Mouse (Mus musculus) MEL (cell line): Measurements from ENCODE around the gene Hoxd13. TPM values are rescaled to one million over a fixed set of nuclear protein-coding genes. Genes with fewer than 3 reads are reported as not detected.
A peak's percentile ranks its signal among the peaks of the same experiment; 100 is the strongest.

Experiments used
- DNase-seq: peaks from one replicate; pipeline ENCODE4 v3.0.0; 2011; ENCODE audit warnings: low read depth, low spot score
- H3K27ac ChIP-seq: 2 replicates; pipeline ENCODE4 v1.5.1; 2012; ENCODE audit warnings: low read depth, mild to moderate bottlenecking, control low read depth, low read length, moderate library complexity; ENCODE audit not compliant: control insufficient read depth
- H3K27me3 ChIP-seq, 2 experiments: fragments of 150-350 bp in 1 of 2; sonication (generic) in 1 of 2; 2 replicates each; pipeline ENCODE4 v1.6.1; 2012; ENCODE audit warnings: low read length in 2 of 2, mild to moderate bottlenecking in 2 of 2, improper control_type of control experiment in 1 of 2, moderate library complexity in 1 of 2; ENCODE audit not compliant: insufficient read depth in 2 of 2, control insufficient read depth in 1 of 2
- H3K36me3 ChIP-seq, 2 experiments: 2 replicates each; pipeline ENCODE4 v1.6.1; 2012 to 2014; ENCODE audit warnings: low read length in 2 of 2, improper control_type of control experiment in 1 of 2, inconsistent platforms in 1 of 2, mild to moderate bottlenecking in 1 of 2; ENCODE audit not compliant: insufficient read depth in 2 of 2, control insufficient read depth in 1 of 2
- H3K4me1 ChIP-seq, 2 experiments: fragments of 150-350 bp in 1 of 2; sonication (generic) in 1 of 2; 2 replicates each; pipeline ENCODE4 v1.6.1; 2012; ENCODE audit warnings: low read length in 2 of 2, improper control_type of control experiment in 1 of 2, mild to moderate bottlenecking in 1 of 2; ENCODE audit not compliant: insufficient read depth in 2 of 2, control insufficient read depth in 1 of 2
- H3K4me3 ChIP-seq, 2 experiments: fragments of 150-350 bp in 1 of 2; sonication (generic) in 1 of 2; 2 replicates each; pipeline ENCODE4 v1.5.1; 2012; ENCODE audit warnings: low read depth in 2 of 2, low read length in 2 of 2, mild to moderate bottlenecking in 2 of 2, moderate library complexity in 2 of 2, control low read depth in 1 of 2, improper control_type of control experiment in 1 of 2; ENCODE audit not compliant: control insufficient read depth in 1 of 2, insufficient read depth in 1 of 2
- H3K79me2 ChIP-seq: 2 replicates; pipeline ENCODE4 v1.6.1; 2012; ENCODE audit warnings: mild to moderate bottlenecking, low read length, moderate library complexity; ENCODE audit not compliant: control insufficient read depth, poor library complexity, insufficient read depth
- H3K9ac ChIP-seq: 2 replicates; pipeline ENCODE4 v1.6.1; 2012; ENCODE audit warnings: low read depth, mild to moderate bottlenecking, control low read depth, low read length, moderate library complexity; ENCODE audit not compliant: control insufficient read depth, poor library complexity, severe bottlenecking
- H3K9me3 ChIP-seq: fragments of 150-350 bp; sonication (generic); replicated peaks from 2 replicates; pipeline ENCODE4 v1.6.1; 2012; ENCODE audit warnings: mild to moderate bottlenecking, low read length, improper control_type of control experiment, moderate library complexity; ENCODE audit not compliant: insufficient read depth
- BHLHE40 ChIP-seq: IDR thresholded peaks from 2 replicates; pipeline ENCODE4 v1.6.1; 2012; ENCODE audit warnings: low read depth, mild to moderate bottlenecking, inconsistent platforms, low read length, improper control_type of control experiment, borderline replicate concordance
- CTCF ChIP-seq, 3 experiments: IDR thresholded peaks in 2 of 3; conservative IDR thresholded peaks in 1 of 3; 2 replicates each; pipeline ENCODE4 v1.5.1; 2011 to 2012; ENCODE audit warnings: low read length in 3 of 3, low read depth in 2 of 3, mild to moderate bottlenecking in 2 of 3, improper control_type of control experiment in 1 of 3, inconsistent platforms in 1 of 3, mixed read lengths in 1 of 3, moderate library complexity in 1 of 3; ENCODE audit not compliant: control insufficient read depth in 1 of 3, insufficient read depth in 1 of 3, poor library complexity in 1 of 3, severe bottlenecking in 1 of 3
- ELF1 ChIP-seq: IDR thresholded peaks from 2 replicates; pipeline ENCODE4 v1.6.1; 2014; ENCODE audit warnings: low read depth, mild to moderate bottlenecking, inconsistent platforms, low read length, improper control_type of control experiment, moderate library complexity
- GATA1 ChIP-seq: IDR thresholded peaks from 2 replicates; pipeline ENCODE4 v1.6.1; 2011; ENCODE audit warnings: low read depth, low read length, improper control_type of control experiment
- HCFC1 ChIP-seq: IDR thresholded peaks from 2 replicates; pipeline ENCODE4 v1.6.1; 2012; ENCODE audit warnings: low read depth, mild to moderate bottlenecking, inconsistent platforms, low read length, improper control_type of control experiment, moderate library complexity
- JUND ChIP-seq: IDR thresholded peaks from 2 replicates; pipeline ENCODE4 v1.6.1; 2011; ENCODE audit warnings: low read depth, mild to moderate bottlenecking, improper control_type of control experiment, low read length
- MAFK ChIP-seq: IDR thresholded peaks from 2 replicates; pipeline ENCODE4 v1.6.1; 2011; ENCODE audit warnings: low read depth, mild to moderate bottlenecking, low read length, improper control_type of control experiment, borderline replicate concordance
- MAZ ChIP-seq: IDR thresholded peaks from 2 replicates; pipeline ENCODE4 v1.6.1; 2012; ENCODE audit warnings: low read depth, mild to moderate bottlenecking, inconsistent platforms, low read length, improper control_type of control experiment
- MEF2A ChIP-seq: IDR thresholded peaks from 2 replicates; pipeline ENCODE4 v1.6.1; 2014; ENCODE audit warnings: low read depth, mild to moderate bottlenecking, inconsistent platforms, low read length, improper control_type of control experiment; ENCODE audit not compliant: poor library complexity, insufficient replicate concordance, severe bottlenecking; ENCODE audit errors: extremely low read depth
- NRF1 ChIP-seq: IDR thresholded peaks from 2 replicates; pipeline ENCODE4 v1.6.1; 2014; ENCODE audit warnings: low read depth, mild to moderate bottlenecking, inconsistent platforms, low read length, improper control_type of control experiment, moderate library complexity; ENCODE audit not compliant: poor library complexity, insufficient read depth, severe bottlenecking
- POLR2AphosphoS2 ChIP-seq: IDR thresholded peaks from 2 replicates; pipeline ENCODE4 v1.6.1; 2011; ENCODE audit warnings: low read length, improper control_type of control experiment
- POLR2AphosphoS5 ChIP-seq: IDR thresholded peaks from 2 replicates; pipeline ENCODE4 v1.6.1; 2012; ENCODE audit warnings: low read depth, borderline replicate concordance, mild to moderate bottlenecking, inconsistent platforms, low read length, moderate library complexity, mixed read lengths
- TAL1 ChIP-seq: IDR thresholded peaks from 2 replicates; pipeline ENCODE4 v1.6.1; 2012; ENCODE audit warnings: mild to moderate bottlenecking, inconsistent platforms, low read length, moderate library complexity, mixed read lengths
- TCF12 ChIP-seq: IDR thresholded peaks from 2 replicates; pipeline ENCODE4 v1.6.1; 2014; ENCODE audit warnings: low read depth, mild to moderate bottlenecking, inconsistent platforms, low read length, improper control_type of control experiment, moderate library complexity
- UBTF ChIP-seq: IDR thresholded peaks from 2 replicates; pipeline ENCODE4 v1.6.1; 2012; ENCODE audit warnings: low read depth, mild to moderate bottlenecking, inconsistent platforms, low read length, improper control_type of control experiment, moderate library complexity, borderline replicate concordance; ENCODE audit not compliant: insufficient read depth
- USF1 ChIP-seq: IDR thresholded peaks from 2 replicates; pipeline ENCODE4 v1.6.1; 2014; ENCODE audit warnings: low read depth, mild to moderate bottlenecking, inconsistent platforms, low read length, improper control_type of control experiment, moderate library complexity
- ZC3H11A ChIP-seq: IDR thresholded peaks from 2 replicates; pipeline ENCODE4 v1.6.1; 2012; ENCODE audit warnings: low read depth, mild to moderate bottlenecking, inconsistent platforms, low read length, improper control_type of control experiment
- ZKSCAN1 ChIP-seq: IDR thresholded peaks from 2 replicates; pipeline ENCODE4 v1.6.1; 2012; ENCODE audit warnings: low read depth, mild to moderate bottlenecking, inconsistent platforms, low read length, improper control_type of control experiment, moderate library complexity
- ZNF384 ChIP-seq: IDR thresholded peaks from 2 replicates; pipeline ENCODE4 v1.6.1; 2012; ENCODE audit warnings: low read depth, mild to moderate bottlenecking, inconsistent platforms, low read length, improper control_type of control experiment
- polyA plus RNA-seq, 2 experiments: library from polyadenylated mRNA; stranded (reverse) in 1 of 2; unstranded in 1 of 2; fragments of >175 nt in 1 of 2; fragments of >200 nt in 1 of 2; gene quantifications; 2 replicates each; pipeline versions ENCODE4 v1.2.1 to v1.2.4; 2012; ENCODE audit warnings: low replicate concordance in 2 of 2, low read depth in 1 of 2; ENCODE audit not compliant: insufficient read length in 2 of 2, insufficient read depth in 1 of 2, missing spikeins in 1 of 2
- total RNA-seq: library from RNA; depleted of rRNA; stranded (reverse); fragments of 300-350 nt; gene quantifications from 2 replicates; pipeline ENCODE4 v1.2.3, GENCODE M21; 2012

Hoxd13 gene
- total and polyA plus RNA-seq, 3 experiments, result not detected

DNA sequence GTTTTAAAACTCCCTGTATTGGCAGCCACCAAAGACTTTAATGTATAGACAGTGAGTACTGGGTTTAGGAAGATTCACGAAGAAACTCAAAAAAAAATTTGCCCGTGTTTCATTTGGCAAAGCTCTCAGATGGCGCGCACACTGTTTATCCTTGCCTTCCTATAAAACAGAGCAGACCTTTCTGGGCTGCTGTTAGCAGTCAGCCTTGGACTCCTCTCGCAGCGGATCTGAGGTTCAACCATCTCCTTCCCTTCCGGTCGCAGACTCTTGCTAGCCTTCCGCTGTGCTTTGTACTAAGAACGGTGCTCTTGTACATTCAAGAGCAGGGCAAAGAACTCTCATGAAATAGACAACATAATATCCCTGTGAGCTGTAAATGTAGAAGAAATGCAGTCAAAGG lies 47.7 kb upstream of the Hoxd13 start:
- DNase-seq, result no peak
- no peak overlapping the region for H3K4me3 ChIP-seq
- no peak overlapping the region for H3K9ac ChIP-seq
- H3K79me2 ChIP-seq, result no peaks in the 10 kb centered on the region
- H3K36me3 ChIP-seq, result peaks cover 0 to 3% of the 10 kb centered on the region in 2 experiments; a peak in 1 of 4 replicates
- no peaks in the 10 kb centered on the region for H3K4me1 ChIP-seq
- no peak for TF ChIP-seq BHLHE40
- no peak for TF ChIP-seq TAL1
- TF ChIP-seq ELF1, result no peak
- no peak for TF ChIP-seq GATA1
- TF ChIP-seq HCFC1, result no peak
- TF ChIP-seq ZKSCAN1, result no peak
- TF ChIP-seq POLR2AphosphoS2, result no peak
- TF ChIP-seq ZC3H11A, result no peak
- TF ChIP-seq MAZ, result no peak
- no peak for TF ChIP-seq TCF12
- TF ChIP-seq ZNF384, result no peak
- no peaks in the 10 kb centered on the region for H3K9me3 ChIP-seq
- no peak overlapping the region for H3K27ac ChIP-seq
- H3K27me3 ChIP-seq, result no peaks in the 10 kb centered on the region

DNA sequence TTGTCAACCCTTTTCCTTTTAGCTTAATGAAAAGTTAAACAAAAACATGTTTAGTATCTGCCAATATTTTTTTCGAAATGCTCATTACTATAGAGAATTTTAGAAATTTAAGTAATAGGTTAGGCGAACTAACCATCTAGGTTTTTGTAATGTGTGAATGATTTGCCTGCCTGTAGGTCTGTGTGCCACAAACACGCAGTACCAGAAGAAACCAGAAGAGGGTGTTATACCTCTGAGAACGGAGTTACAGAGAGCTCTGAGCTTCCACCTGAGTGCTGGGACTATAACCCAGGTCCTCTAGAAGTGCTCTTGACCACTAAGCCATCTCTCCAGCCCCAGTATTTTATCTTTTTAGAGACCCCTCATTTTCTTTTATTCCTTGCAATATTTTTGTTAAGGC lies 32.7 kb upstream of the Hoxd13 start:
- Histone ChIP-seq H3K4me3 (no peak overlapping the region), H3K27ac (no peak overlapping the region), H3K9ac (no peak overlapping the region), H3K79me2 (no peaks in the 10 kb centered on the region), H3K9me3 (no peaks in the 10 kb centered on the region), H3K27me3 (no peaks in the 10 kb centered on the region), H3K36me3 (no peaks in the 10 kb centered on the region), H3K4me1 (no peaks in the 10 kb centered on the region)
- no peak for TF ChIP-seq ZC3H11A
- peak in 2 of 3 experiments; percentile 10 to 13; a peak in 1 of 6 replicates for TF ChIP-seq CTCF (IDR thresholded peaks at IDR 0.05 in 2 of 3, conservative IDR thresholded peaks at IDR 0.05 in 1 of 3; ENCODE audit: control insufficient read depth in 1 of 3, insufficient read depth in 1 of 3, low read depth in 2 of 3, low read length in 3 of 3, poor library complexity in 1 of 3, severe bottlenecking in 1 of 3)
- TF ChIP-seq BHLHE40, result no peak
- DNase-seq, result peak; percentile 26

DNA sequence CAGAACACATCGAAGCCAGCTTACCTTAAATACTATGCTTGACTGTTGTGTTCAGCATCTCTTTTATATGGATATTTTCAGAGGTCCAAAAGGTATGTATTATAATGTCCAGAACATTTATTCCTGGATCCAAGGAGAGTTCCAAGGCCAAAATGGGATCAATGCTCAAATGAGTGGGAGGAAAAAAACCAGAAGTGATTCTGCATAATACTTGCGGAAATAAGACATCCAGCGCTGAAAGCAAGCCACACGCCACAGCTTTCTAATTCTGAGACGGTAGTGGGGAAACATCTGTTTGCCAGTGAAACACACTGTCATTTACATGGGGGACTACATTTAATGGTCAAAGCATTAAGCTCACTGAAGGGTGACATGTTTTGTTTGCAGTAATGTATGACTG lies 25.7 kb upstream of the Hoxd13 start:
- DNase-seq, result no peak
- no peaks in the 10 kb centered on the region for H3K79me2 ChIP-seq
- H3K4me1 ChIP-seq, result no peaks in the 10 kb centered on the region
- TF ChIP-seq POLR2AphosphoS5 (no peak), JUND (no peak), USF1 (no peak), MAFK (no peak), NRF1 (no peak), UBTF (no peak), MEF2A (no peak), MAZ (no peak)
- no peaks in the 10 kb centered on the region for H3K36me3 ChIP-seq
- H3K27ac ChIP-seq, result no peak overlapping the region
- H3K9me3 ChIP-seq, result no peaks in the 10 kb centered on the region
- H3K9ac ChIP-seq, result no peak overlapping the region
- H3K27me3 ChIP-seq, result no peaks in the 10 kb centered on the region
- H3K4me3 ChIP-seq, result no peak overlapping the region
